Mouse (Mus musculus): ENCODE results near the gene Krt19. TPM values are rescaled to one million over a fixed set of nuclear protein-coding genes. Genes with fewer than 3 reads are reported as not detected.

The Krt19 gene
- polyA plus RNA-seq, 1 experiment from 2014 or later, result 11.1 TPM

DNA sequence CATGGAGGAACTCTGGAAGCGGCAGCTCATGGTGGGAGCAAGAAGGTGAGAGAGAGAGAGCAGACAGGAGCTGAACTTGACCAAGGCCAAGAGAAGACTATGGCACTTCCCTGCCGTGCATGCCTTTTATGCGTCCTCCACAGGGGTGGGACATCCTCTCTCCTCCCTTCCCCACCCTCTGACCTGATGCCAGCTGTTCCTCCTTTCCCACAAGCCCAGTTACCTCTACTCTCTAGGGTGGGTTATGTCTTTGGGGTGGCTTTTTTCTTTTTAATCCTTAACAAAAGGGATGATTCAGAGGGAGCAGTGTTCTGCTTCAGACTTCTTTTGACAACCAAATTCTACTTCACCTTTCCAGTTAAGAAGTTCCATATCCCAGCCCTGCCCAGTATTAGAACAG is 27.0 kb downstream of the Krt19 start, which contains the start of gene Krt13:
Gene Krt13 (minus strand): TSS at position 101 of the 400 bp plus-strand sequence.
- H3K27me3 ChIP-seq (ENCODE audit: low read depth, poor library complexity, severe bottlenecking), result no peaks in the 10 kb centered on the region
- WGBS, result 80% methylated on average over 3 of the region's 3 CpGs
- no peaks in the 10 kb centered on the region for H3K36me3 ChIP-seq
- no peak within 1 kb of the TSS for H3K27ac ChIP-seq
- H3K4me1 ChIP-seq, result peaks cover 5% of the 10 kb centered on the region; the same call in 1 of the 2 replicates
- H3K4me3 ChIP-seq, result no peak within 1 kb of the TSS
- DNase-seq (ENCODE audit: low spot score), result no peak
- no peaks in the 10 kb centered on the region for H3K9me3 ChIP-seq (replicated peaks)

DNA sequence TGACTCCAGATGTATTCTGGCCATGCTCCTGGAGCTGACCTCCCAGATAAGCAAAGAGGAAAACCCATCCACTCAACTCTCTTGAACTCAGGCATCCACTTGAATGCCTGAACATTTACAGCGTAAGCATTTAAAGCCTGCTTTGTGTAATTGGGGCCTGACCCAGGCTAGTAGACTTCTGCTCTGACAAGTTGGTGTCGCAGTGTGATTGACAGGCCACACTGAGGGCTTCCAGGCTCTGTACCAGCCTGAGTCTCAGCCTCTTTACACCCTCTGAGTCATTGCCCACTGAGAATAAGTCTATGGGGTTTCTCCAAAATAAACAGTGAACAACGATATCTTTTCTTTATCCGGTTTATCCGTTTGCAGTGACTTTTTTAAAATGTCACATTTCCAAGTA is 28.1 kb downstream of the Krt19 start:
- peaks cover 5% of the 10 kb centered on the region; the same call in 1 of the 2 replicates for H3K4me1 ChIP-seq
- no peak overlapping the region for H3K27ac ChIP-seq
- 84% methylated on average over 5 of the region's 5 CpGs for WGBS
- DNase-seq (ENCODE audit: low spot score), result no peak
- H3K27me3 ChIP-seq (ENCODE audit: low read depth, poor library complexity, severe bottlenecking), result no peaks in the 10 kb centered on the region
- H3K9me3 ChIP-seq (replicated peaks), result no peaks in the 10 kb centered on the region
- no peaks in the 10 kb centered on the region for H3K36me3 ChIP-seq
- H3K4me3 ChIP-seq, result no peak overlapping the region

DNA sequence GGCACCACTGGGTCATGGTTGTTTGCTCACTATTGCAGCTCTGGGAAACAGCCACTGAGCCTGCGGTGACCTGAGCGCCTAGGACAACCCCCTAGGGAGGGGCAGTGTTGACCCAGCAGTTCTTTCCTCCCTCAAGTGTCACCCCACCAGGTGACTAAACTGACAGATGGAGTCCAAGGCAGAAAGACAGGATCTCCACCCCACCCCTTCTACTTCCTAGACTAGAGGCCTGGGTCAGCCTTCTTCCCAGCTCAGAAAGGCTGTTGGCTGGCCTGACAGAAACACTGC is 34.8 kb downstream of the Krt19 start:
- Histone ChIP-seq H3K36me3 (no peaks in the 10 kb centered on the region), H3K4me1 (no peaks in the 10 kb centered on the region), H3K4me3 (no peak overlapping the region), H3K27ac (no peak overlapping the region), H3K27me3 (ENCODE audit: low read depth, poor library complexity, severe bottlenecking) (no peaks in the 10 kb centered on the region), H3K9me3 (replicated peaks) (no peaks in the 10 kb centered on the region)
- WGBS, result 87% methylated on average over 2 of the region's 2 CpGs
- no peak for DNase-seq (ENCODE audit: low spot score)

DNA sequence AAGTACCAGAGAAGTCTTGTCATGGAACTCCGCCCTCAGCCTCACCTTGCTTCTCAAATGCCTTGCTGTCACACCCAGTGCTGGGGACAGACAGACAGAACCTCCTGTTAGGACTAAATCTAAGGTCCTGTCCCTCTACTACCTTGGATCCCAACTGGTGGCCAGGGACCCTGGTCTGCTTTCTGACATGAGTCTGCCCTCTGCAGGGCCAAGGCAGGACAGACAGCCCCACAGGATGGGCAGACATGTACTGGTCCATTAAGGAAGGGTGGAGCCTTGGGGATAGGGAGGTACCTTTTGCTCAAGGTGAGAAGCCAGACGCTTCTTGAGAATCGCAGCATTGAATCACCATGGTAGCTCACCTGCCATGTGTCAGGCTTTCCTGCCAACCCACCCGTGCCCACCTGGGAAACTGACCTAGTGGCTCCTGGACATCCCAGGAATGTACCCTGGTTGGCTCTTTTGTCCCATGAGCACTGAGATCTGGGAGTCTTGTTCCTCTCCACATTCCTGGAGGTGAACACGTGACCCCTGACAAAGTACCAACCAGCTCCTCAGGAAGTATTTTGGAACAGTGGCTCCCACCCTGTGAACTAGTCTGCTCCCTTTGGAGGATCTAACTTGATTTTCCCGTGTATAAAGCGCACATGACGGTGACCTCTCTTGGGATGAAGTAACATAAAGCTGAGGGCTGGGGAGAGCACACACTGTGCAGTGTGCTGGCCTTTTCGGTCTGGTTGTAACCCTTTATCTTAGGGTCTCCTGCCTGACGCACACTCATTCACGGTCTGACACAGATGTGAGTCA is 35.3 kb downstream of the Krt19 start:
- no peak overlapping the region for H3K27ac ChIP-seq
- WGBS, result 90% methylated on average over 11 of the region's 11 CpGs
- H3K4me1 ChIP-seq, result no peaks in the 10 kb centered on the region
- DNase-seq (ENCODE audit: low spot score), result no peak
- no peaks in the 10 kb centered on the region for H3K36me3 ChIP-seq
- no peaks in the 10 kb centered on the region for H3K27me3 ChIP-seq (ENCODE audit: low read depth, poor library complexity, severe bottlenecking)
- H3K4me3 ChIP-seq, result no peak overlapping the region
- H3K9me3 ChIP-seq (replicated peaks), result no peaks in the 10 kb centered on the region

DNA sequence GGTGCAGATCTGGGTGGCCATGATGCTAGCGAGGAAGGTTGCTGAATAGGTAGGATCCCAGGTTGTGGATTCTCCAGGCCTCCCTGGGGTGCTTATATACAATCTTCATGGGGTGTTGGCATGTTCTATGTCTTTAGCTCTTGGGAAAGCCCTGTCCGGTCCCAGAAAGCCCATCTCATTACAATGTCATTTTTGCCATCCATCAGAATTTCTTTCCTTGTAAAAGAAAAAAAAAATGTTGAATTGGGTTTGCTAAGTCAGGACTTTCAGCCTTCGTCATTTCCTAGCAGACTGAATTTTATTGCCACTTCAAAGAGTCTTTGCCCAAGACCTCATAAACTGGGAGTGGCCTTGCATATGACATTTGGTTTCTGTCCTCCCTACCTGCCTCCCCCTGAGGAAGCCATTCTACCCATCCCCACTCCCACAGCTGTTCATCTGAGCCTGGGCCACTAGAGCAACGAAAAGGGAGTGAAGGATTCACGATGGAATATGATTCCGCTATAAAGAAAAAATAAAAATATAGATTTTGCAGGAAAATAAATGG is 42.8 kb downstream of the Krt19 start, which contains the start of gene Krt36:
Gene Krt36 (minus strand): TSS at position 51 of the 547 bp plus-strand sequence.
- Histone ChIP-seq H3K27me3 (ENCODE audit: low read depth, poor library complexity, severe bottlenecking) (no peaks in the 10 kb centered on the region), H3K9me3 (replicated peaks) (no peaks in the 10 kb centered on the region), H3K36me3 (no peaks in the 10 kb centered on the region), H3K27ac (no peak within 1 kb of the TSS), H3K4me1 (0 out of 2 replicates have a peak, but pooled peaks cover 5% of the 10 kb centered on the region), H3K4me3 (no peak within 1 kb of the TSS)
- WGBS, result 82% methylated on average over 6 of the region's 6 CpGs
- DNase-seq (ENCODE audit: low spot score), result no peak

DNA sequence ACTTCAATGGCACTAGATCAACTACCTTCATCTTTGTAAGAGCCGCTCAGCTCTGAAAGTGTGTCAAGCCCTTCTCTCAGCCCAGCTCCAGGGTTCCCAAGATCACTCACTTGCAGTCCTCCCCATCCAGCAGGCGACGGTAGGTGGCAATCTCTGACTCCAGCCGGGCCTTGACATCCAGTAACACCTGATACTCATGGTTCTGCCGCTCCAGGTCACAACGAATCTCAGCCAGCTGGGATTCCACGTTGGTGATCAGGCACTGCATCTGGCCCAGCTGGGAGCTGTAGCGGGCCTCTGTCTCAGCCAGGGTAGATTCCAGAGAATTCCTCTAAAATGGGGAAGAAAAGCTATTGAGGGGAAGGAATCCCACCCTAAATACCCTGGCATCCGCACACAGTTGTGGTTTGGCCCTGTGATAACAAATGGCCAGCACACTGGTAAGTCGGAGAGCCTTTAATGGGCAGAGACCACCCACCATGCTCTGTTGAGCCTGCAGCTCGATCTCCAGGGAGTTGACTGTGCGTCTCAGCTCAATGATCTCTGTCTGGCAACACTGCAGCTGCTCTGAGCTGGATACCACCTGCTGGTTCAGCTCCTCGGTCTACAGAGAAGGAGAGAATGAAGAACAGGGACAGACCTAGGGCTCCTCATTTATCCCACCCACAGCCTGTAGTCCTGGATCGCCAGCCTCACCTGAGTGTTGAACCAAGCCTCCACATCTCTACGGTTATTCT is 45.6 kb downstream of the Krt19 start:
- no peak overlapping the region for H3K4me3 ChIP-seq
- no peak overlapping the region for H3K27ac ChIP-seq
- DNase-seq (ENCODE audit: low spot score), result no peak
- H3K36me3 ChIP-seq, result no peaks in the 10 kb centered on the region
- H3K27me3 ChIP-seq (ENCODE audit: low read depth, poor library complexity, severe bottlenecking), result no peaks in the 10 kb centered on the region
- peaks cover 12% of the 10 kb centered on the region; the same call in 1 of the 2 replicates for H3K4me1 ChIP-seq
- no peaks in the 10 kb centered on the region for H3K9me3 ChIP-seq (replicated peaks)
- 67% methylated on average over 15 of the region's 15 CpGs for whole genome bisulfite sequencing

DNA sequence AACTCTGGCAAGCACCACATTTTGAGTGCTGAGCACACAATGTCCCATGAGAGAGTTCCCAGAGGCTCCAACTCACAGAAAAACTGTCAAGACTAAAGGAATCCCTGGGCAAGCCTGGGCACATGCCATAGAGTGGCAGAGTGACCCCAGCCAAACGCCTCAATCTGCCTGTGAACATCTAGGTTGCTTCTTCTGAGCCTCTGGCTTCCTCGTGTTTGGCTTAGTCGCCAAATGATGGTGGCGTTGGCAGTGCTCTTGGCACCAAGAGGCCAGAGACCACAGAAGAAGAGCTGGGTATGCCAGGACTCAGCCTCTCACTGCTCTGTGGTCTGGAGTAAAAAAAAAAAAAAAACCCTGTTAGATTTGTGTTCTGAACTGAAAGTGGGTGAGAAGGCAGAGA is 48.1 kb downstream of the Krt19 start:
- H3K4me3 ChIP-seq, result no peak overlapping the region
- peaks cover 28% of the 10 kb centered on the region for H3K4me1 ChIP-seq
- 85% methylated on average over 4 of the region's 4 CpGs for WGBS

DNA sequence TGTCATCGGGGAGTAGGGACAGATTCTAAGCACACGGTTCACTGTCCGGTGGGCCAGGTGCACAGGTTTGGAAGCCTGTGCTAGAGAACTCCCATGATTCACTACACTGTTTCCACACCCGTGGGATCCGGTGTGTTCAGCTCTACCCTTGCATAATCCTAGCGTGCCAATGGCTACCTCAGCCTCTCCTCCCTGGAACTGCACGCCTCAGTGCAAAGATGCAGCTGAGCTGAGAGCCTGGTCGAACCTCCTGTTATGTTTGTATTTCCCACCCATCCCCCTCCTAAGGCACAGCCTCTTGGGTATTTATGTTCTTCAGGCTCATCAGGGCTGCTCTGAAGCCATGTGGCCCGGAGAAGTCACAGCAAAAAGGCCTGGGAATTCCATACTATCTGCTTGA is 50.6 kb downstream of the Krt19 start:
- Histone ChIP-seq H3K27ac (no peak overlapping the region), H3K36me3 (no peaks in the 10 kb centered on the region), H3K4me1 (peaks cover 24% of the 10 kb centered on the region), H3K4me3 (no peak overlapping the region), H3K27me3 (ENCODE audit: low read depth, poor library complexity, severe bottlenecking) (no peaks in the 10 kb centered on the region), H3K9me3 (replicated peaks) (no peaks in the 10 kb centered on the region)
- 78% methylated on average over 9 of the region's 9 CpGs for WGBS
- no peak for DNase-seq (ENCODE audit: low spot score)

More for the DNA sequence above, 48.1 kb downstream of the Krt19 start:
- no peaks in the 10 kb centered on the region for H3K9me3 ChIP-seq (replicated peaks)
- DNase-seq (ENCODE audit: low spot score), result no peak
- no peaks in the 10 kb centered on the region for H3K36me3 ChIP-seq
- H3K27me3 ChIP-seq (ENCODE audit: low read depth, poor library complexity, severe bottlenecking), result no peaks in the 10 kb centered on the region
- H3K27ac ChIP-seq, result no peak overlapping the region

DNA sequence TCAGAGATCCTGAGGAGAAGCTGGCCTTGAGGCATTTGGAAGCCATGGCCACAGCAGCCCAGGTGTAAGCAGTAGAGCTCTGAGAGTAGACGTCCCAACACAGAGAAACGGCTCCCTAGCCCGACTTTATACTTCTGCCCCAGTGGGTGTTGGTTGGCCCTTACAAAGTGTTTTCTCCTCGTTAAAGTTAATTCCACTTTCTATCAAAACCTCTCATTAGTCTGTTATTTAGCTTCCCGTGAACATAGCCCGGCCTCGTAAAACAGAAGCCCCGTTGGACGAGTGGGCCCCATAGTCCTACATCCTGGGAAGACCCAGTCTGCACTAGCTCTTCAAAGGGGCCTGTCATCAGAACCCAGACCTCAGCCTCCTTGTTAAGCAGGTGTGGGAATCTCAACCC is 52.3 kb downstream of the Krt19 start, which contains the start of gene Krt35:
Gene Krt35 (minus strand): TSS at position 101 of the 400 bp plus-strand sequence.
- DNase-seq (ENCODE audit: low spot score), result no peak
- WGBS, result 58% methylated on average over 9 of the region's 9 CpGs
- Histone ChIP-seq H3K36me3 (no peaks in the 10 kb centered on the region), H3K4me1 (peaks cover 23% of the 10 kb centered on the region), H3K9me3 (replicated peaks) (no peaks in the 10 kb centered on the region), H3K27me3 (ENCODE audit: low read depth, poor library complexity, severe bottlenecking) (no peaks in the 10 kb centered on the region), H3K4me3 (no peak within 1 kb of the TSS), H3K27ac (peak within 1 kb of the TSS; percentile 25; the same call in 1 of the 2 replicates)

Other genes starting within 250 kb of the Krt19 start
- not detected in 2 replicates for gene Krtap31-1, start 240.7 kb downstream of the Krt19 start, polyA plus RNA-seq (2016; fragmentation: Nextera tagmentation; extraction: Ambion mirVana)
- not detected in 2 replicates for gene Gm11565, start 233.9 kb downstream of the Krt19 start, polyA plus RNA-seq (2016; fragmentation: Nextera tagmentation; extraction: Ambion mirVana)
- not detected in 2 replicates for gene Krtap31-2, start 212.4 kb downstream of the Krt19 start, polyA plus RNA-seq (2016; fragmentation: Nextera tagmentation; extraction: Ambion mirVana)
- gene Krtap9-5, start 200.2 kb downstream of the Krt19 start, polyA plus RNA-seq (2016; fragmentation: Nextera tagmentation; extraction: Ambion mirVana), result not detected in 2 replicates
- gene Krtap29-1, start 169.6 kb downstream of the Krt19 start, polyA plus RNA-seq (2016; fragmentation: Nextera tagmentation; extraction: Ambion mirVana), result not detected in 2 replicates
- not detected in 2 replicates for gene Krtap16-1, start 162.1 kb downstream of the Krt19 start, polyA plus RNA-seq (2016; fragmentation: Nextera tagmentation; extraction: Ambion mirVana)
- 0.68 and 0.90 TPM in 2 replicates for gene Krtap17-1, start 154.7 kb downstream of the Krt19 start, polyA plus RNA-seq (2016; fragmentation: Nextera tagmentation; extraction: Ambion mirVana)
- gene Krt33a, start 132.5 kb downstream of the Krt19 start, polyA plus RNA-seq (2016; fragmentation: Nextera tagmentation; extraction: Ambion mirVana), result not detected in 2 replicates
- gene Krt33b, start 118.8 kb downstream of the Krt19 start, polyA plus RNA-seq (2016; fragmentation: Nextera tagmentation; extraction: Ambion mirVana), result not detected in 2 replicates
- gene Krt34, start 107.1 kb downstream of the Krt19 start, polyA plus RNA-seq (2016; fragmentation: Nextera tagmentation; extraction: Ambion mirVana), result not detected in 2 replicates
- gene Krt31, start 98.1 kb downstream of the Krt19 start, polyA plus RNA-seq (2016; fragmentation: Nextera tagmentation; extraction: Ambion mirVana), result not detected in 2 replicates
- gene Krt32, start 60.4 kb downstream of the Krt19 start, polyA plus RNA-seq (2016; fragmentation: Nextera tagmentation; extraction: Ambion mirVana), result not detected in 2 replicates
- 0.08 TPM in 1 of 2 replicates, not detected in the other for gene Krt35, start 52.4 kb downstream of the Krt19 start, polyA plus RNA-seq (2016; fragmentation: Nextera tagmentation; extraction: Ambion mirVana)
- not detected in 2 replicates for gene Krt36, start 43.0 kb downstream of the Krt19 start, polyA plus RNA-seq (2016; fragmentation: Nextera tagmentation; extraction: Ambion mirVana)
- not detected in 2 replicates for gene Krt13, start 27.1 kb downstream of the Krt19 start, polyA plus RNA-seq (2016; fragmentation: Nextera tagmentation; extraction: Ambion mirVana)
- gene Krt15, start 12.7 kb downstream of the Krt19 start, polyA plus RNA-seq (2016; fragmentation: Nextera tagmentation; extraction: Ambion mirVana), result 1.6 and 8.4 TPM in 2 replicates
- gene Krt9, start 44.6 kb upstream of the Krt19 start, polyA plus RNA-seq (2016; fragmentation: Nextera tagmentation; extraction: Ambion mirVana), result not detected in 2 replicates
- 8.0 and 32.0 TPM in 2 replicates for gene Krt14, start 58.9 kb upstream of the Krt19 start, polyA plus RNA-seq (2016; fragmentation: Nextera tagmentation; extraction: Ambion mirVana)
- gene Krt16, start 100.2 kb upstream of the Krt19 start, polyA plus RNA-seq (2016; fragmentation: Nextera tagmentation; extraction: Ambion mirVana), result not detected in 2 replicates
- gene Krt17, start 112.4 kb upstream of the Krt19 start, polyA plus RNA-seq (2016; fragmentation: Nextera tagmentation; extraction: Ambion mirVana), result 1.3 and 7.6 TPM in 2 replicates
- 0.21 TPM in 1 of 2 replicates, not detected in the other for gene Krt42, start 121.2 kb upstream of the Krt19 start, polyA plus RNA-seq (2016; fragmentation: Nextera tagmentation; extraction: Ambion mirVana)
- gene Eif1, start 171.2 kb upstream of the Krt19 start, polyA plus RNA-seq (2016; fragmentation: Nextera tagmentation; extraction: Ambion mirVana), result 1,486 and 1,565 TPM in 2 replicates
- not detected in 2 replicates for gene Gast, start 185.7 kb upstream of the Krt19 start, polyA plus RNA-seq (2016; fragmentation: Nextera tagmentation; extraction: Ambion mirVana)
- gene Hap1, start 207.5 kb upstream of the Krt19 start, polyA plus RNA-seq (2016; fragmentation: Nextera tagmentation; extraction: Ambion mirVana), result 0.85 and 1.3 TPM in 2 replicates
- 35.6 and 41.8 TPM in 2 replicates for gene Jup, start 249.1 kb upstream of the Krt19 start, polyA plus RNA-seq (2016; fragmentation: Nextera tagmentation; extraction: Ambion mirVana)

Measured in limb, embryonic 10.5 days (tissue).